Mouse (Mus musculus) spleen, adult 2 months (tissue): Measurements from ENCODE around the gene Slc11a2.

Source experiments
- CTCF ChIP-seq: fragments of 200-500 bp; IDR thresholded peaks from 2 replicates; pipeline ENCODE4 v1.5.1; 2011; ENCODE audit warnings: mild to moderate bottlenecking, inconsistent platforms; ENCODE audit not compliant: insufficient read depth, insufficient read length, insufficient replicate concordance; ENCODE audit errors: extremely low read depth
- POLR2A ChIP-seq: fragments of 200-500 bp; IDR thresholded peaks from 2 replicates; pipeline ENCODE4 v1.6.1; 2011; ENCODE audit warnings: low read depth, low read length, inconsistent platforms

DNA sequence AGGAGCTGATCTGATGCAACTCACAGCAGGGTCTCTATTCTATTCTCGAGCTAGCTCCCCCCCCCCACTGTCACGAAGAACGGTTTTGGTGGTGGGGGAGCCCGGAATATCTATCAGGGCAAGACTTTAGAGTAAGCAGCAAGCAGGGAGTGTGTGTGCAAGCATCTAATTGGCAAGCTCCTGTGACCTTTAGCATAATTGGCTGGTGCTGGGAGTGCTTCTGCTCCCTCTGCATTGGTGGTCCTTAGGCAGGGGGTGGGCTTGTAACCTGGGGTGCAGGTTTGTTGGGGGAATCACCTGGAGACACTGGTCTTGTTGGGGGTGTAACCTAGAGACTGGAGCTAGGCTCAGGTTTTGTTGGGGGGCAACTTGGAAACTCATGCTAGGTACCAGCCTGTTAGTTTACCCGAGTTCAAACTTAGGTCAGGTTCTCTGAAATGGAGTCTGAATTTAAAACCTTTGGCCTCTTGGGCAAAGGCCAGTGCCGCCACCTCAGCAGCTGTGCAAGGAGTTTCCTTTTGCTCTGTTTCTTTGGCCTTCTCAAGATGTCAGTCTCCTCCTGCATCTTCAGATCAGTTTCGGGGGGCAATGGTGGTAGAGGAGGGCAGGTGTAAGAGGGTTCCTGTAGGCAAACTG, 31.6 kb upstream of the Slc11a2 start:
- no peak for TF ChIP-seq POLR2A
- no peak for TF ChIP-seq CTCF
